Mouse (Mus musculus): ENCODE results near the gene Hoxa11. TPM values are rescaled to one million over a fixed set of nuclear protein-coding genes. Genes with fewer than 3 reads are reported as not detected.
A peak's percentile ranks its signal among the peaks of the same experiment; 100 is the strongest.

Gene Hoxa11
- polyA plus RNA-seq, 1 experiment: 10.9 TPM

DNA sequence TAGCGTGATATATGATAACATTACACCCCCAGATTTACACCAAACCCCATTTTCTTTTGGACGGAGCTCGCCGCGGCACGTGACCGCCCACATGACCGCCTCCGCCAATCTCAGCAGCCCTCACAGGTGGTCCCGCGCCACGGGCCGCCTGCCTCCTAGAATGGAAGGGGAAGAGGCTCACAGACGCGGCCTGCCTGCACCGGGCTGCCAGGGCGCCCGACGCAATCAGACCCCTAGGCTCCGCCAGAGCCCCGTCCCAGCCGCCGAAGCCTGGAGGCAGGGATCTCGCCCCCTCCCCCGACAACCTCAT lies 28.2 kb downstream of the Hoxa11 start:
- TF ChIP-seq CEBPB (IDR thresholded peaks at IDR 0.05; ENCODE audit: insufficient read depth, poor library complexity, severe bottlenecking): no peak
- TF ChIP-seq MYOG (IDR thresholded peaks at IDR 0.05; ENCODE audit: control insufficient read depth in 1 of 3, insufficient read depth in 1 of 3, insufficient read length in 2 of 3, low read depth in 2 of 3): peak in 2 of 3 experiments; percentile 30 to 42
- peak; percentile 84 for TF ChIP-seq POLR2A (IDR thresholded peaks at IDR 0.05; ENCODE audit: insufficient read length, low read depth)
- TF ChIP-seq E2F4 (IDR thresholded peaks at IDR 0.05; ENCODE audit: insufficient read depth): no peak
- peak; percentile 95 for TF ChIP-seq USF1 (IDR thresholded peaks at IDR 0.05; ENCODE audit: low read depth)
- no peak for TF ChIP-seq TCF3 (IDR thresholded peaks at IDR 0.05; ENCODE audit: insufficient read length, low read depth)
- no peak for TF ChIP-seq MAX (IDR thresholded peaks at IDR 0.05; ENCODE audit: low read depth)
- TF ChIP-seq MYOD1 (IDR thresholded peaks at IDR 0.05; ENCODE audit: control insufficient read depth in 1 of 3, insufficient read length in 2 of 3, low read depth in 2 of 3): peak in 2 of 3 experiments; percentile 51 to 67
- TF ChIP-seq REST (IDR thresholded peaks at IDR 0.05; ENCODE audit: insufficient read depth, insufficient read length): no peak
- TF ChIP-seq SRF (IDR thresholded peaks at IDR 0.05; ENCODE audit: control insufficient read depth, insufficient read length, low read depth): no peak
- TF ChIP-seq POLR2AphosphoS2 (IDR thresholded peaks at IDR 0.05; ENCODE audit: insufficient read length, low read depth): peak; percentile 83
- TF ChIP-seq TCF12 (IDR thresholded peaks at IDR 0.05; ENCODE audit: insufficient read depth, poor library complexity, severe bottlenecking): no peak
- Histone ChIP-seq H3K36me3 (ENCODE audit: control insufficient read depth, insufficient read depth) (no peaks in the 10 kb centered on the region), H3K27me3 (ENCODE audit: control insufficient read depth, insufficient read depth, insufficient read length) (no peaks in the 10 kb centered on the region), H3K4me3 (peak overlapping the region; percentile 89), H3K79me2 (ENCODE audit: control insufficient read depth, insufficient read depth) (peaks cover 17% of the 10 kb centered on the region), H3ac (ENCODE audit: control insufficient read depth, insufficient read length) (peak overlapping the region; percentile 46), H3K4me2 (ENCODE audit: low read depth) (peak overlapping the region; percentile 88)

DNA sequence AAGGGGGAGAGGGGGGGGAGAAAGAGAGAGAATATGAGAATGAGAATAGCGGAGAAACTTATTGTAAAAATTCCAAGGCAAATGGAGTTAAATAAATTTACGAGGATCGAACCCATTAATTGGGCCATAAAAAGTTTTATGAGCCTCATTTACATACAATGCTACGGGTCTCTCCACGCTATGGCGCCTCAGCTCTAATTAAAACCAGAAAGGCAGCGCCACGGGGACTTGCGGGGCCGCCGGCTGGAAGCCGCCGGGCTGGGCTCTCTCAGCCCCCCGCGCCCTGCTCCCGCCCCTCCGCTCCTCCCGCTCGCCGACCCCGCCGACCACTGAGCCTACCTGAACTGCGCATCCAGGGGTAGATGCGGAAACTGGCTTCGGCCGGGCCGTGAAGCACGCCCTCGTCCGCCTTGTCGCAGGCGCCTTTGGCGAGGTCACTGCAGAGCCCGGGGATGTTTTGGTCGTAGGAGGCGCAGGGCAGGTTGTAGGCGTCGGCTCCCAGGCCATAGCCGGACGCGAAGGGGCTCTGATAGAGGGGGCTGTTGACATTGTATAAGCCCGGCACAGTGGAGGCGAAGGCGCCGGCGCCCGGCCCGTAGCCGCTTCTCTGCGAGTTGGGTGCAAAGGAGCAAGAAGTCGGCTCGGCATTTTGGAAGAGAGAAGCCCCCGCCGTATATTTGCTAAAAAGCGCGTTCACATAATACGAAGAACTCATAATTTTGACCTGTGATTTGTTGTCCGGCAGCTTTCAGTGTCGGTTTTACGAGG lies 28.7 kb downstream of the Hoxa11 start:
- no peaks in the 10 kb centered on the region for H3K36me3 ChIP-seq (ENCODE audit: control insufficient read depth, insufficient read depth)
- H3K79me2 ChIP-seq (ENCODE audit: control insufficient read depth, insufficient read depth): peaks cover 16% of the 10 kb centered on the region
- peak overlapping the region; percentile 88 for H3K4me2 ChIP-seq (ENCODE audit: low read depth)
- no peaks in the 10 kb centered on the region for H3K27me3 ChIP-seq (ENCODE audit: control insufficient read depth, insufficient read depth, insufficient read length)
- peak overlapping the region; percentile 89 for H3K4me3 ChIP-seq
- peak overlapping the region; percentile 46 for H3ac ChIP-seq (ENCODE audit: control insufficient read depth, insufficient read length)
- TF ChIP-seq MYOG (IDR thresholded peaks at IDR 0.05; ENCODE audit: control insufficient read depth in 1 of 3, insufficient read depth in 1 of 3, insufficient read length in 2 of 3, low read depth in 2 of 3) (no peak), TCF3 (IDR thresholded peaks at IDR 0.05; ENCODE audit: insufficient read length, low read depth) (no peak), POLR2AphosphoS2 (IDR thresholded peaks at IDR 0.05; ENCODE audit: insufficient read length, low read depth) (peak; percentile 64), POLR2A (IDR thresholded peaks at IDR 0.05; ENCODE audit: insufficient read length, low read depth) (peak; percentile 67), E2F4 (IDR thresholded peaks at IDR 0.05; ENCODE audit: insufficient read depth) (no peak), TCF12 (IDR thresholded peaks at IDR 0.05; ENCODE audit: insufficient read depth, poor library complexity, severe bottlenecking) (no peak)

DNA sequence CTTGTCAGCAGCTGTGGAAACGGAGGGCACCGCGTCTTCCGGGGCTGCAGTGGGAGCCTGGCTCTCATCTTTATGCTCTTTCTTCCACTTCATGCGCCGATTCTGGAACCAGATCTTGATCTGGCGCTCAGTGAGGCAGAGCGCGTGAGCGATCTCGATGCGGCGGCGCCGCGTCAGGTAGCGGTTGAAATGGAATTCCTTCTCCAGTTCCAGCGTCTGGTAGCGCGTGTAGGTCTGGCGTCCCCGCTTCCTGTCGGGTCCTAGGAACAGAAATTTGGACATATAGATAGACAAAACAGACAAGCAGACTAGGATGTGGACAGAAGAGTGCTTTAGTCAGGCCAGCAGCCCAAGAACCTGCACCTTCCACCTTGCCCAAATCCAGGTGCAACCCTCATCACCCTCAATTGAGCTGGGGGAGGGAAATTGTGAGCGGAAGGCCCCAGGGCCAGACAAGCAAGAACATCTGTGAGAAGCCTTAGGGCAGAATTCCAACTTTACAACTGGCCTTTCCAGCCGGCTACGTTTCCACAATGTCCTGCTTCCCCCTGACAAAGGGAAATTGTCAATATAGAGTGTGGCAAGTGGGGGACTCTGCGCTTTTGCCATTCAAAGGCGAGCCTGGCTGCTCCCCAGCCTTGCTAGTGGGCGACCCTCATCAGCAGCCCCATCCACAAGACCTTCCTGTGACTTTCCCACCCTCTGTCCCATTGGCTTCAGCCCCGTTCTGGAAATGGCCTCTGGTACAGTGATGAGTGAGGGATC lies 29.7 kb downstream of the Hoxa11 start:
- H3K27me3 ChIP-seq (ENCODE audit: control insufficient read depth, insufficient read depth, insufficient read length): no peaks in the 10 kb centered on the region
- H3K4me2 ChIP-seq (ENCODE audit: low read depth): peak overlapping the region; percentile 88
- H3K79me2 ChIP-seq (ENCODE audit: control insufficient read depth, insufficient read depth): peaks cover 22% of the 10 kb centered on the region
- H3K4me3 ChIP-seq: peak overlapping the region; percentile 89
- H3K36me3 ChIP-seq (ENCODE audit: control insufficient read depth, insufficient read depth): no peaks in the 10 kb centered on the region
- TF ChIP-seq USF1 (IDR thresholded peaks at IDR 0.05; ENCODE audit: low read depth): no peak
- peak; percentile 7 for TF ChIP-seq POLR2A (IDR thresholded peaks at IDR 0.05; ENCODE audit: insufficient read length, low read depth)
- no peak overlapping the region for H3ac ChIP-seq (ENCODE audit: control insufficient read depth, insufficient read length)

DNA sequence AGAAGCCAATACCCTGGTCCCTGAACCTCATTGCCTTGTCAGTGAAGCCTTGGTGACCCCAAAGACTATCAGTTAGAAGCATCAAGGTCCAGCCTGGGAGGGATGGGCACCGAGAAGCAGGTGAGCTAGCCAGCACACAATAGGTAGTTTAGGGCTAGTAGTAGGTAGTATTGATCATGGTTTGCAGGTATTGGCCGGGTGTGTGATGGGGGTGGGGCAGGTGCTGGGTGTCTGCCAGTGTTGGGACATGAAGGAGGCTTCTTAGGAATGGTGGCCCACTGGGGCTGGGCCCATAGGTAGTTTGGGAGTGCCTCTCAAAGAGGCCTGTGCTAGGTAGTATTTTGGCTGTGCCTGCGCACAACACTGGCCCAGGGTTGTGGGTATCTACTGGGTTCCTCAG lies 30.5 kb downstream of the Hoxa11 start:
- Histone ChIP-seq H3K79me2 (ENCODE audit: control insufficient read depth, insufficient read depth) (peaks cover 30% of the 10 kb centered on the region), H3K4me3 (peak overlapping the region; percentile 89), H3ac (ENCODE audit: control insufficient read depth, insufficient read length) (no peak overlapping the region), H3K27me3 (ENCODE audit: control insufficient read depth, insufficient read depth, insufficient read length) (no peaks in the 10 kb centered on the region), H3K36me3 (ENCODE audit: control insufficient read depth, insufficient read depth) (no peaks in the 10 kb centered on the region), H3K4me2 (ENCODE audit: low read depth) (peak overlapping the region; percentile 88)
- TF ChIP-seq TCF3 (IDR thresholded peaks at IDR 0.05; ENCODE audit: insufficient read length, low read depth) (no peak), REST (IDR thresholded peaks at IDR 0.05; ENCODE audit: insufficient read depth, insufficient read length) (no peak), MYOD1 (IDR thresholded peaks at IDR 0.05; ENCODE audit: control insufficient read depth in 1 of 3, insufficient read length in 2 of 3, low read depth in 2 of 3) (no peak), USF1 (IDR thresholded peaks at IDR 0.05; ENCODE audit: low read depth) (no peak), TCF12 (IDR thresholded peaks at IDR 0.05; ENCODE audit: insufficient read depth, poor library complexity, severe bottlenecking) (no peak), CEBPB (IDR thresholded peaks at IDR 0.05; ENCODE audit: insufficient read depth, poor library complexity, severe bottlenecking) (no peak), POLR2AphosphoS2 (IDR thresholded peaks at IDR 0.05; ENCODE audit: insufficient read length, low read depth) (no peak), MYOG (IDR thresholded peaks at IDR 0.05; ENCODE audit: control insufficient read depth in 1 of 3, insufficient read depth in 1 of 3, insufficient read length in 2 of 3, low read depth in 2 of 3) (no peak), POLR2A (IDR thresholded peaks at IDR 0.05; ENCODE audit: insufficient read length, low read depth) (no peak), MAX (IDR thresholded peaks at IDR 0.05; ENCODE audit: low read depth) (no peak), SRF (IDR thresholded peaks at IDR 0.05; ENCODE audit: control insufficient read depth, insufficient read length, low read depth) (no peak), E2F4 (IDR thresholded peaks at IDR 0.05; ENCODE audit: insufficient read depth) (no peak)

All from myocyte (in vitro differentiated cells).